Mouse (Mus musculus) ES-E14 (cell line): Measurements from ENCODE around the gene Sfrp5.

Experiments
- CHD2 ChIP-seq: IDR thresholded peaks from 2 replicates; pipeline ENCODE4 v1.6.1; 2014; ENCODE audit warnings: mild to moderate bottlenecking, low read depth, low read length, inconsistent platforms
- HCFC1 ChIP-seq: IDR thresholded peaks from 2 replicates; pipeline ENCODE4 v1.6.1; 2012; ENCODE audit warnings: low read length, inconsistent platforms, borderline replicate concordance; ENCODE audit not compliant: insufficient read depth
- MAFK ChIP-seq: IDR thresholded peaks from 2 replicates; pipeline ENCODE4 v1.6.1; 2014; ENCODE audit warnings: mild to moderate bottlenecking, low read depth, low read length, inconsistent platforms; ENCODE audit not compliant: insufficient read depth
- ZC3H11A ChIP-seq: IDR thresholded peaks from 2 replicates; pipeline ENCODE4 v1.6.1; 2012; ENCODE audit warnings: low read depth, mild to moderate bottlenecking, inconsistent platforms, low read length, borderline replicate concordance
- ZNF384 ChIP-seq: IDR thresholded peaks from 2 replicates; pipeline ENCODE4 v1.6.1; 2012; ENCODE audit warnings: low read depth, low read length, inconsistent platforms

DNA sequence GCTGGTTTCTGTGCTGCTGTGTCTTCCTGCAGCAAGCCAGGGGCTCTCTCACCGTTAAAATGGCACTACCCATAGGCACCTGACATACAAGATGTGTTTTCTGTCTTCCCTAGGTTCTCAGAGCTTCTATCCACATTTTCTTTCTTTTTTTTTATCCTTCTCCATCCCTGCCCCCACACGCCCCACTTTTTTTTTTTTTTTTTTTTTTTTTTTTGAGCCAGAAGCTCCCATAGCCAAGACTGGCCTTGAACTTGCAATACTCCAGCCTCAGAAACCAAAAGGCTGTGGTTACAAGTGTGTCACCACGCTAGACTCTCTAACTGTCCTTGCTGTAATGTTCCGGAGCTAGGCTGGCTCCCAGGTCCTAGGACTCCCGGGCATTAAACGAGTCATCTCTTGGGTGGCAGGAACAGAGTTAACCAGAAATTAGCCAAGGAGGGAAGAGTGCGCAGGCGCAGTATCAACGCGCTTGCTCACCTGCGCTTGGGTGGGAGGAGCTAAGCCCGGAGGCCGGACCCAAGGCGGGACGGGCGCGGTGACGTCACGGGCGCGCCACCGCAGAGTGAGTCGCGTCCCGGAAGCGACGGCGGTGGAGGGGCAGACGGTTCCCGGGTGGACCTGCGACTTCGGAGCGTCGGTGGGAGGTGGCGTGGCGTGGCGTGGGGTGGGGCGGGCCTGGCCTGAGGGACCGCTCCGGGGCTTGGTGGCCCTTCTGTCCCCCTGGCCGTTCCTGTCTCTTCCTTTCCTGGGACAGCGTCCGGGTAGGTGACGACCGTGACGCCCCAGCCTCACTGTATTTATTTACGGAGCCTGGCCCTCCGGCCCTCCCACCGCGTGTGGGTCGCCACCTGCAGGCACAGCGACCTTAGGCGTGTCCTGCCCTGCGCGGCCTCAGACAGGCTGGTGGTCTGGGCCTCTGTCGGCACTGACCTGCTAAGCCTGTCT is 31.8 kb downstream of the Sfrp5 start:
- TF ChIP-seq HCFC1 (peak; percentile 71), ZNF384 (peak; percentile 64; the same call in 1 of the 2 replicates), ZC3H11A (no peak), MAFK (no peak), CHD2 (no peak)
